Mouse (Mus musculus): Measurements from ENCODE around the gene Abcf2.
"Not testable (repeated sequence)": the region's sequence is repeated elsewhere in the genome, so short reads cannot be mapped to it uniquely, and the experiment has no call there.

Abcf2 gene

DNA sequence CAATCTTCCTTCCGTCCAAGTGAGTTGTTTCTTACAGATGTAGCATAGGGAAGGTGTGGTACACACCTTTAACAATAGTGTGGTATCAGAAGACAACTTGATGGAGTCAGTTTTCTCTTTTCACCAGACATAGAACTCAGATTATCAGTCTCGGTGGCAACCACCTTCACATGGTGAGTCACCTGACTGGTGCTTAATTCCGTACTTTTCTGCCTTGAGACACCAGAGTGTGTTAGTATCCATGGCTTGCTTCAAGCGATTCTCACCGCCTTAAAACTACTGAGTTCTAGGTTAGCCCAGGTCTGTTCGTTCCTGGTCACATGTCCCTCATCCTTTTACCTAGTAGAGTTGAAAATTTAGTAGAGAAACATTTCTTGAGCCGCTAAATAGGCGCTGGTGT lies 8.8 kb upstream of the Abcf2 start:
- DNase-seq (ENCODE audit: low spot score), result no peak

DNA sequence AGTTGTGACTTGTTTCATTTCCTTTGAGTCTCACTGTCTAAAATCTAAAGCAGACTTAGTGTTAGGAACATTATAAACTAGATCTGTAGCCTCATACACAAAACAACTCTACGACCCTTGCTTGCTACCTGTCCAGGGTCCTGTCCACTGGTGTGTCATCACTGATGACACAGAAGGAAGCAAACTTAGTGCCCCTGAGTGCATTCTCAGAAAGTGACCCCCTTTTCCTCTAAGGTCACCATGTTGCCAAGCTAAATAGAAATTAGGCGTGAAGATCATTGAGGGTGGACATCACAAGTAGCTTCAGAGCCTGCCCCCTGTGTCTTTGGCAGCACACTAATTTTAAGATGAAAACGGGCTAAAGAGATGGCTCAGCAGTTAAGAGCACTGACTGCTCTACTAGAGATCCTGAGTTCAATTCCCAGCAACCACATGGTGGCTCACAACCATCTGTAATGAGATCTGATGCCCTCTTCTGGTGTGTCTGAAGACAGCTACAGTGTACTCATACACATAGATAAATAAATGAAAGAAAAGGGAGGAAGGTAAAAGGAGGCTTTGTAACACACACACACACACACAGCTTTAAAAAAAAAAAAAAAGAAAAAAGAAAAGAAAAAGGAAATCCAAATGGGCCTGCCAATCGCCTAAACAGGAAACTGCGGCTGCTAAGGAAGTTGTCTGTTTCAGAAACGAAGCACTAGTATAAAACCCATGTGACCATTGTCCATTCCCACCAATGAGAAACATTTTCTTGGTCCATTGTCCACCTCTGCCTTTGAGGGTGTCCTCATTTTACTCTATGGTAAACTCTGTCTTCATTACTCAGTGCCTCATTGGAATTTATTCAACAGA lies 1.1 kb upstream of the Abcf2 start:
- no peak for DNase-seq (ENCODE audit: low spot score)

DNA sequence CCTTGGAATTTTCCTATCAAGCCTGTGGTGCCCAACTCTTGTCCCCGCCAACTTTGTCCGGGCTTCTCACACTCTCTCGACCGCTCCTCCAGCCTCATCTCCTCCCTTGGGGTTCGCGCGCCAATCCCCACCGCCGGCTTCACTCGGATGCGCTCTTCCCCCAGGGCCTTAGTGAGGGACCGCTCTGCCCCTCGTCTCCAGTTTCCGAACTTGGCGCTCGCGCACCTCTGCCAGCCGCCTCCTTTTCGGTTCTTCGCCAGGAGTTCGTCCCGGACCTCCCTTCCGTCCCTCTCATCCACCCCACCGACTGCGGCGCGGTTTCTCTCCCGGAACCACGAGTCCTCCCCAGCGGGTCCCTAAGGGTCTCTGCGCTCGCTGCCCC lies 475 bp downstream of the Abcf2 start:
- no peak for DNase-seq (ENCODE audit: low spot score)

DNA sequence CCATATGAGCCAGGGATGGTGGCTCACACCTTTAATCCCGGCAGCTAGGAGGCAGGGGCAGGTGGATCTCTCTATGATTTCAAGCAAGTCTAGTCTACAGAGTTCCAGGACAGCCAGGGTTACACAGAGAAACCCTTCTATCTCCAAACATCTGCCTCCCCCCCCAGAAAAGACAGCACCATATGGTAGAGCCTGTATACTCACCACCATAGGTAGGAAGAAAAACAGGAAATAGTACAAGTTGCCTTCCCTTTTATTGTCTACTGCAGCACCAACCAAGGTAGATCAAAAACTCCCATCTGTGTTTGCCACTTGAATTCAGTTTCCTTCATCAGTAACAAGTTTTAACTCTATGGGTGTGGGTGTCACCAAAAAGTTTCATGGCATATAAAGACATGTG lies 1.3 kb downstream of the Abcf2 start:
- no peak for DNase-seq (ENCODE audit: low spot score)

DNA sequence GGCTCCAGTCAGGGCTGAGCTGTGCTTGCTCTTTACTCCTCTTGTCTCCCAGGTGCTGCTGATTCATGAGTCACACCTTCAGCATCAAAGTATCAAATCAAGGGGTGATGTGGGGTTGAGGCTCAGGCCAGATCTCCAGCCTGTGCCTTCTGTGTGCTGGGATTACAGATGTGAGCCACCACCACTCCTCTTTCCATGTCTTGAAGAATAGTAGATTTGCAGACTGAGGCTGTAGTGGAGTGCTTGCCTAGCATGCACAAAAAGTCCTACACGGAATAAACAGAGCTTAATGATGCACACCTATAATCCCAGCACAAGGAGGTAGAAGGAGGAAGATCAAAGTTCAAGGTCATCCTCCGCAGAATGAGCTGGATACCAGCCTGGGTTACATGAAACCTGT lies 20.6 kb downstream of the Abcf2 start, which contains the start of gene 4931409K22Rik:
4931409K22Rik (minus strand) TSS at position 101 of the 400 bp plus-strand sequence.
- no peak for DNase-seq (ENCODE audit: low spot score)

DNA sequence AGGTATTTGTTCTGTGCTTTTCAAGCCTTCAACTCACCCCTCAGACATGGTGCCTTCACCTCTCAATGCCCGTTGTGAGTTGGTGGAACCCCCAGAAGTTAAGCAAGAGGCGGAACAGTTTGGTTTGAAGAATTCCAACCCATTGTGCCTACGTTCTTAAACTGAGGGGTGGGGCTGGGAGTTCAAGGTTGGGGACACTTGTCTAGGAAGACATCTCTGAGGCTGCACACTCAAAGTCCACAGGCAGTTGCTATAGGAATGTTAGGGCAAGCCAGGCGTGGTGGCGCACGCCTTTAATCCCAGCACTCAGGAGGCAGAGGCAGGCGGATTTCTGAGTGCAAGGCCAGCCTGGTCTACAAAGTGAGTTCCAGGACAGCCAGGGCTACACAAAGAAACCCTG lies 21.9 kb downstream of the Abcf2 start:
- DNase-seq (ENCODE audit: low spot score), result not testable (repeated sequence)

DNA sequence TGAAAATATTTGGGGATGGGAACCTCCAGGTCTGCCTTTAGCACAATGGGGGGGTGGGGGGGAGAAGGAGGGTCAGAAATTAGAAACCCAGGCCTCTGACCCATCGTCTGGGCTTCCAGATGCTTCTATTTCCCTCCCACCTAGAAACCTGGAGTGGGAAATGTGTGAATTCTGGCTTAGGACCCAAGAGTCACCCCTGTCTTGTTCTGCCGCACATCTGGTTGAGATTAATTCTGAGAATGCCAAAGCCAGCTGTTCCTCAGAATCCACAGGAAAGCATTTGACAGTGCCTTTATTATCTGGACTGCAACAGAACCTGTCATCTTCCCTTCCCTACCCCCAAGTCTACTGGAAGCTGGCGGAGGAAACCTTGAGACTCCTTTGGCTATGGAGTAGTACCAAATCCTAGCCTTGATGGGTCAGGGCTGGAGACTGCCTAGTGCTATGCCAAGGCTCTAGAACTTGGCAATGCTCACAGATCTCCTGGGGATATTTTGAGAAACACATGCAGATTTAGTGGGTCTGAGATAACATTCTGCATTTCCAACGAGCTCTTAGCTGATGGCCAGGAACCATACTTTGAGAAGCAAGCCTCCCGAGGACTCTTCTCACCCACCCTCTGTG lies 23.5 kb downstream of the Abcf2 start:
- no peak for DNase-seq (ENCODE audit: low spot score)

DNA sequence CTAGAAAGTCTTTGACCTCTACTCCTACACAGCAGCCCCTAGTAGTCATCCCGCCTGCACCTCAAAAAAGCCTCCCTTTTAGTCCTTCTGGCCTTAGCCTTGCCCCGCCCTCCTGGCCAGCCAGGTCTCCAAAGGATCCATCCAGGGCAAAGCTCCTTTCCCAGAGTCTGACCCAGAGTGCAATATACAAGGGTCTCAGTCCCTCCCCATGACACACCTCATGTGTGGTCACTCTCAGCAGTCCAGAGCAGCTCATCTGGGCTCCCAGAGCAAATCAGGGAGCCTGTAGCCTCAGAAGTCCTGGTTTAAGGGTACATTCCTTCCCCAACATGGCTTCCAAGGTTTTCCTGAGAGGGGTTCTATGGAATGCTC lies 26.0 kb downstream of the Abcf2 start:
- DNase-seq (ENCODE audit: low spot score), result no peak

DNA sequence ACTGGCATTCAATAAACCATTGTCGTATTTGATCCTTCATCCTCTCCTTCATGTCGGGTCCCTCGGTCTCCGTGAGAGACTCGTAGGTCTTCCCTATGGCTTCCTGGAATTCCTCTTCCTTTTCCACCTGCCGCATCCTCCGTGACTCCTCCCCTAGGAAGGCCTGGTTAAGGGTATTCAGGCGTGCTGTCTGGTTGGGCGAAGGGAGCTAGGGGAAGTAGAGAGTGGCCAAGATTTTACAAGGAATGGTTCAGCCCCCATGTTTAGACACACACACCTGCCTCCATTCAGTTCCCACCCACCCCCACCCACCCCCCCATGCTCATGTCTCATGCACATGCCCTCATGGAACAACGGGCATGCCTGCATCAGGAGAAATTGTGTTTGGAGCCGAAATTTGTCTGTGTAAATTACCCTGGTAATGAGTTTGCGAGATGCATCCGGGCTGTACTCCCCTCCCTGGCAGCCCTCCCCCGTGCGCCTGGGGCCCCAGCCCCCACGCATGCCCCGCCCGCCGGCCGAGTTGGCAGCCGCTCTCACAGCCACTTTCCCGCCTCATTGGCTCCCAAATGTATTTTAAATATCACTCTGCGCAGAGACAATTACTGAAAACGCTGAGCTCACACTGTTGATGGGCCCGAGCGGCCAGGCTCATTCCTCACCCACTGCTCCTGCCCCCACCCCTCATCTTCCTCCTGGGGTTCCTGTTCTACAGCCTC lies 26.5 kb downstream of the Abcf2 start:
- DNase-seq (ENCODE audit: low spot score), result peak; percentile 59

DNA sequence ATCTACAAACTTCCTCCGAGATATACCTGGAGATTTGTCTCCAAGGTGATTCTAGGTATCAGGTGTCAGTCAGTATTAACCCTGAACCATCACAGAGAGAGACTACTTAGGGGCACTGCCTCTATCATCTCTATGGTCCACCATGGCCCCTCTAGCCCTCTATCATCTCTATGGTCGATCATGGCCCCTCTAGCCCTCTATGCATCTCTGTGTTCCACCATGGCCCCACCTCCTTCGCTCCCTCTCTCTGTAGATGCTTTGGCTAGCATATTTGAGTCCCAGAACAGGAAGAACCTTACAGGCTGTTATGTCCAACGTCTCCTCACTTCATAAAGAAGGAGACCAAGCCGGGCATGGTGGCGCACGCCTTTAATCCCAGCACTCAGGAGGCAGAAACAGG lies 34.6 kb downstream of the Abcf2 start:
- DNase-seq (ENCODE audit: low spot score), result no peak

DNA sequence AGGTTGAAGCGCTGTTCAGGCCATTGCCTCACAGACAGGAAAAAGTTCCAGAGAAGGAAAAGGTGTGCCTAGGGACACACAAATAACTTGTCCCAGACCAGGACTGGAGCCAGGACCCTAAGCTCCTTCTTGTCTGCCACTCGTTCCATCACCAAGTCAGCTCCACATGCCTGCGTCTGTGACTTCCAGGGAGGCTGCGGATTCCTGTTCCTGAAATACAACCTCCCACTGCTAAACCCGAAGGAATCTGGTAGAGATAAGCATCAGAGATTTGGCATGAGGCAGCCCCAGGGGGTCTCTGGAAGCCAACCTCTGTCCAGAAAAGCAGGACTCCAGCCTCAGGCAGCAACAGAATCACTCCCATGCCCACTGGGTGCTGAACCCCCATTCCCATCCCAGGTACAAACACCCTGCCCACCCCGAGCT lies 36.1 kb downstream of the Abcf2 start:
- no peak for DNase-seq (ENCODE audit: low spot score)

DNA sequence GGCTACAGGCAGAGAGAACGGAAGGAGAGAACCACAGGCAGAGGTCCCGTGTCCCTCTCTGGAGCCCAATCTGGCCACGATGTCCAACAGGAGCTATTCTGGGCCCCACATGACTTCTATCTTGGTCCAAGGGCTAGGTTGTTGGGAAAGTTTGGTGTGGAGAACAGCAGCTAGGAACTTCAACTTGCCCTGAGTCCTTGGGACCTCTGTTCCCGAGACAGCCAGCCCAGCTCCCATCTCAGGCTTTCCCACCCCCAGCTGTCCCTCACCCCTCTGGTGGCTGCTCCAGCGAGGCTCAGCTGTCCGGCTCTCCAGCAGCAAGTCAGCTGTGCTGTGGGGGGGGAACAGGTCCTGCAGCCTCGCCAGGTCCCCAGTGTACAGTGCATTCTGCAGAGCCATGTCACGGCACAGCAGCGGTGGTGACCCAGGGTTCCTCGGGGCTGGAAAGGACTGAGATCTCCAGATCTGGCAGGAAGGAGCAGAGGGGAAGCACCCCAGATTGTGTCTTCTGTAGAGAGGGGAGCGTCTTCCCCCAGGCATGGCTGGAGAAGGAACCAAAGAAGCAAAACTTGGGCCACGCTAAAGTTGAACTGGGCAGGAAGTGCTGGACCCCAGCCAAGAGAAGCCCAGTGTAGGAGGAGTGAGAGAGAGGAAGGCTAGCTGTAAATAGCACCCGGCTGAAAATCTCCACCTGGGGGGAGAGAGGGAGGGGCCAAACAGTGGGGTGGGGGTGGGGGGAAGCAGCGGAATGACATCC lies 36.7 kb downstream of the Abcf2 start, which contains the start of gene Asb10:
Asb10 (minus strand) TSS at position 592 of the 757 bp plus-strand sequence.
- DNase-seq (ENCODE audit: low spot score), result peak; percentile 51

DNA sequence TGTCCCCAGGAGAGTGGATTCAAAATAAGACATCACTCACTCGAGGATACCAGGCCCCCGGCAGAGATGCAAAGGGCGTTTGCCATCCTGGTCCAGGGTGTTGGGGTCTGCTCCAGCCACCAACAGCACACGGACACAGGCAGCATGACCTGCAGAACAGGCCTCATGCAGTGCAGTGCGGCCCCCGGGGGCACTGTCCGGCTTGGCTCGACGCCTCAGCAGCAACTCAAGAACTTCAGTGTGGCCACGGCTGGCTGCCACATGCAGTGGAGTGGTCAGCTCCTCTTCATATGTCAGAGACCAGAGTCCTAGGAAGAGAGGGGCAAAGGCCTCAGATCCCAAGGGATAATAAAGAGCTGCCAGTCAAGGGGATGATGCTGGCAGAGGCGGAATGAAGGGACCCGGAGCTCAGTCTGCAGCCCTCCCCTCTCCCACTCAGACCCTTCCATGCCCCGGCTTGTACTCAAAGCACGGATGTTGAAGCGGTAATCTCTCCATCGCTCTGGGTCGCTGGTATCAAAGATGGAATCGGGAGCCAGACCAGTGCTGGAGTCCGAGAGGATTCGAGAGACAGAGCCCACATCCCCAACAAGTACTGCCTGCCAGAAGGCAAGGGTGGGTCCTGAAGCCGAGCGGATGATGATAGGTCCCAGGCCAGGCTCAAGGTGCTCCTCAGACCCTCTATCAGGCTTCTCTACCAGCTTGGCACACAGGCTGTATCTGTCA lies 37.5 kb downstream of the Abcf2 start:
- DNase-seq (ENCODE audit: low spot score), result no peak

DNA sequence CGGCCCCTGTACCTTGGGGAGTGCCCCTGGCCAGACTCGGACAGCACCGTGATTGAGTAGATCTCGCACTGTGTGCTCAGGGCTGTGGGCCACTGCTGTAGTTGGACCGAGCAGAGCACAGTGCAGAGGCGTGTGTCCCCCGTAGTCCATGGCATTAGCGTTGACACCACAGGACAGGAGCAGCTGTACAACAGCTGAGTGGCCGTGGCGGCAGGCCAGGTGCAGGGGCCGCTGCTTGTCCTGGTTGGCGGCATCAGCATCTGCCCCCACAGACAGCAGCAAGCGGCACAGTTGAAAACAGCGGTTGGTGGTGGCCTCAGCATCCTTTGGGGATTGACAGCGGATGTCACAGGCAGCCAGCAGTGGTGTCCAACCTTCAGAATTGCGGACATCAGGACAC lies 39.6 kb downstream of the Abcf2 start:
- no peak for DNase-seq (ENCODE audit: low spot score)

DNA sequence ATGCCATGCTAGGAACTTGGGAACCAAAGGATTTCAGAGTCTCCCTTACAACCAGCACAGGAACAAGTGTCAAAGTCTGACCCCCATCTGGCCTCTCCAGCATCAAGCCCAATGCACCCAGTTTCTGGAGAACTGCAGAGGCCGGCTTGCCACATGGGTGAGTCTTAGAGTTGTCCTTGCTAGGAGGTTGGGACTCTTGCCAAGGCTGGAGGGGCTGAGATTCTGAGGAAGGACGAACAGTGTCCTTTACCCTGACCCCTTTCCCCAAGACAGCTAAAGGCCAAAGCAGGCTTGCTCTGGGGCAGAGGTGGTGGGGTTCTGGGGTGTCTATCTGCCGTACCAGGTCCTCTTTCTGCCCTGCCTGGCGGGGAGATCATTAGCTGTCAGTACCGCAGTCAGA lies 40.8 kb downstream of the Abcf2 start:
- no peak for DNase-seq (ENCODE audit: low spot score)

DNA sequence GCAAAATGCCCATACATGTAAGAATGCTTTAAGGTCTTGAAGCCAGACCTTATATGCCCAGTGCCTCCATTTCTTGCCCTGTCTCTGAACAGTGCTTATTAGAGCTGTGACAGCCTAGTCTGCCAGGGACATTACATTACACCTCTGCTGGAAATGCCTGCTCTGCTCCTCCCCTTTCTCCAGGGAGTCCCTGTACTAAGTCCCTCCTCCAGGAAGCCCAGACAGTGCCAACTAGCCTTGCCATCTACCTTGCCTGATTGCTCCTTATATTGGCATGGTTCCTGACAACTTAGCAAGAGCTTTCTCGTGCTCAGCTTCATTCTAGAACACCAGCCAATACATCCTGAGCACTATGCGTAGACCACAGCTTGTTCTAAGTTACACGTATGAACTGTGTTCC lies 41.5 kb downstream of the Abcf2 start:
- DNase-seq (ENCODE audit: low spot score), result no peak

DNA sequence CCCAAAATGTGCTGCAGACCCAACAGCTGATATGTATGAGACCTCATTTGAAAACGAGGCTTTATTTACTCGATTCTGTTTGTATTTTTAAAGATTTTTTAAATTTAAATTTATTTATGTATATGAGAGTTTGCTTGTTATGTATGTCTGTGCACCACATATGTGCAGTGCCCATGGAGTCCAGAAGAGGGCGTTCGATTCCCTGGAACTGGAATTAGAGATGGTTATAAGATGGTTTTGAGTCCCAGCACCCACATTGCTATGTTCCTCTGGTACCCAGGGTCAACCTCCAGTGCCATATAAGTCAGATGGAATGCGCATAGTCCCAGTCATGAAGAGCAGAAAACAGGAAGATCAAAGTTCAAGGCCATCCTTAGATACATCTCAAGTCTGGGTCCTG lies 43.0 kb downstream of the Abcf2 start:
- no peak for DNase-seq (ENCODE audit: low spot score)

DNA sequence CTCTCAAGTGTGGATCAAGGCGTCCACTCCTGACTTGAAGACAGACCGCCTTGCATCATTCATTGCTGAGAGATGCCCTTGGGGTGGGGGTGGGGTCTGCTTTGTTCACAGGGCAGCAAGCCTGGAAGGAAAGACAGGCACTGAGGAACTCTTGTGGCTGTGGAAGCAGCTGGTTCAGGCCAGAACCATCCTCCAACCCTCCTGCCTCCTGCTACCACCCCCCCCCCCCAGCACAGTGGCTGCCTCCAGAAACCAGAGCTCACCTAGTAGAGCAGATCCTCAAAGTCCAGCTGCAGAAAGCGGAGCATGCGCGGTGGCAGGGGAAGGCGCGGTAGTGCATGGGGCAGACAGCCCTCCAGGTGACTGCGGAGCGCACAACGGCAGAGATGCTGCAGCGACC lies 43.9 kb downstream of the Abcf2 start:
- no peak for DNase-seq (ENCODE audit: low spot score)

DNA sequence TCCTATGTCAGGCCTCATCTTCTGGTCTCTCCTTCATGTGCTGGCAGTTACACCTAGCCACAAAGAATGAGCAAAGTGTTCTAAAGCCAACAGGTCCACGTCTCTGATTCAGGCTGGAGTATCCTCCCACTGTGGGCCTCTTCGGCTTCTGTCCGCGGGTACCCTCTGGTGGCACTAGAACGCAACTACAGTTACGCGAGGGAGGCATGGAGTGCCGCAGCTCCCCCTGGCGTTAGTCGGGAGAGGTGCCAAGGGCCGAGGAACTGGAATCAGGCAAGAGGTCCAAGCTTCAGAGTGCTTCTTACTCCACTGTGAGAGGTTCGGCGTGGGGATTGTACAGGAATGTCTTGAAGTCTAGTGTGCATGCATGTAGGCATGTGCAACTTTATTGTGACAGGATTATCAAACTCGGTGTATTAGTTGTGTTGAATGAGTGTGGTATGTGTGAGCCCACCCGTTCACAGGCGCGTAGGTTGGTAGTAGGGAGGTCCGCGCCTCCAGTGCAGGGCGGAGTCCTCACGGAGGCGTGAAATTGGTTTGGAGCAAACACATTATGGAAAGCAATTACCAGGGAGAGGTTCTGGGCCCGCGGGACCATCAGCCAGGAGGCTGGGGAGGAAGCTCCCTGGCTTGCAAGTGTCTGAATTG lies 47.1 kb downstream of the Abcf2 start:
- DNase-seq (ENCODE audit: low spot score), result peak; percentile 96

DNA sequence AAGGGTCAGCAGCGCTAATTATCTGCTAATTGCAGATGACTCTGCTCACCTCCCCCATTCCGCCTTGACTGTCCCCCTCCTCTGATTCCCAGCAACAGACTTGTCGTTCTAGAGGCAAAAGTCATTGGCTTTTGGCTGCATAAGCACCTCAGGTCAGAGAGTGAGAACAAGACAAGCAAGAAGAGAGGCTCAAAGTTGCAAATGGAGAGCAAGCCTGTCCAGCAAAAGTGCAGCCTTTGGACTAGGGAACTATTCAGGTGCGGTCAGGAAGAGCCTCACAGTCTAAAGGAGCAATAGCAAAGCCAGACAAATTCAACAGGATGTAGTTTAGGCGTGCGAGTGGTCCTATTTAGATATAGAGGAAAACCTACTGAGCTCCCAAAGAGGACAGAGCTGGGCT lies 49.5 kb downstream of the Abcf2 start:
- DNase-seq (ENCODE audit: low spot score), result no peak

DNA sequence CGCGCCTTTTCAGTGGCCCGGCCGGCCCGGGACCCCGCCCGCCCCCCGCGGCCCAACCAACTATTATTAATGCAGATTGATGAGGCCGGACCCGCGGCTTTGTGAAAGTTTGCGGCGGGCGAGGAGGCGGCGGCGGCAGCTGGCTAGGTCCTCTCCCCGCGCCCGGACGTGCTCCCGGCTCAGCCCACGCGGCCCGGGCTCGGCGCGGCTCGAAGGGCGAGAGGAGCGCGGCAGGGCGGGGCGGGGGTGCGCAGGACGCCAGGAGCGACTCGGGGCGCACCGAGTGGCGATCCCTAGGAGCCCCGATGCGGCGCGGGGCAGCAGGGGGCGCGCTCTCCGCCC lies 50.4 kb downstream of the Abcf2 start, which contains the start of gene Gbx1:
Gbx1 (minus strand) TSS at position 314 of the 342 bp plus-strand sequence.
- DNase-seq (ENCODE audit: low spot score), result no peak

Measured in ovary, postnatal 14 days (tissue).